Mouse (Mus musculus): ENCODE measurements around the gene Rps6ka2. TPM values are rescaled to one million over a fixed set of nuclear protein-coding genes. Genes with fewer than 3 reads are reported as not detected.
A peak's percentile ranks its signal among the peaks of the same experiment; 100 is the strongest.

Rps6ka2 gene
- polyA plus RNA-seq, 1 experiment from 2014 or later = 30.9 TPM

GRCm38 (mm10) chr17:7146479-7146878 is 23.4 kb upstream of the Rps6ka2 start:
- Histone ChIP-seq H3K27ac (replicated peaks) (no peak overlapping the region), H3K9ac (replicated peaks) (no peak overlapping the region), H3K36me3 (no peaks in the 10 kb centered on the region), H3K4me1 (no peaks in the 10 kb centered on the region), H3K4me2 (replicated peaks) (no peak overlapping the region), H3K4me3 (no peak overlapping the region), H3K27me3 (no peaks in the 10 kb centered on the region; the same call in 1 of the 2 replicates), H3K9me3 (no peaks in the 10 kb centered on the region)
- 89% methylated on average over 7 of the region's 7 CpGs for WGBS
- no peak for ATAC-seq (ENCODE audit: low FRiP score, low read depth)

- Histone ChIP-seq H3K27ac (replicated peaks) (no peak overlapping the region), H3K4me2 (replicated peaks) (no peak overlapping the region), H3K27me3 (no peaks in the 10 kb centered on the region), H3K4me3 (no peak overlapping the region), H3K36me3 (no peaks in the 10 kb centered on the region), H3K9me3 (no peaks in the 10 kb centered on the region), H3K4me1 (no peaks in the 10 kb centered on the region), H3K9ac (replicated peaks) (no peak overlapping the region)
- 68% methylated on average over 12 of the region's 12 CpGs for WGBS
- no peak for ATAC-seq (ENCODE audit: low FRiP score, low read depth)
Measured at GRCm38 (mm10) chr17:7147920-7148321, 22.0 kb upstream of the Rps6ka2 start.

- H3K27ac ChIP-seq (replicated peaks) = no peak overlapping the region
- no peak overlapping the region for H3K4me3 ChIP-seq
- no peak for ATAC-seq (ENCODE audit: low FRiP score, low read depth)
- WGBS = 91% methylated on average over 11 of the region's 11 CpGs
- no peak overlapping the region for H3K4me2 ChIP-seq (replicated peaks)
- no peak overlapping the region for H3K9ac ChIP-seq (replicated peaks)
- no peaks in the 10 kb centered on the region for H3K27me3 ChIP-seq
- no peaks in the 10 kb centered on the region for H3K4me1 ChIP-seq
- no peaks in the 10 kb centered on the region for H3K9me3 ChIP-seq
- no peaks in the 10 kb centered on the region for H3K36me3 ChIP-seq
Measured at GRCm38 (mm10) chr17:7149328-7150195, 20.4 kb upstream of the Rps6ka2 start.

GRCm38 (mm10) chr17:7151446-7152100 is 18.3 kb upstream of the Rps6ka2 start:
- Histone ChIP-seq H3K4me2 (replicated peaks) (no peak overlapping the region), H3K4me3 (no peak overlapping the region), H3K9me3 (no peaks in the 10 kb centered on the region), H3K9ac (replicated peaks) (no peak overlapping the region), H3K4me1 (no peaks in the 10 kb centered on the region; the same call in 1 of the 2 replicates), H3K36me3 (no peaks in the 10 kb centered on the region), H3K27me3 (no peaks in the 10 kb centered on the region), H3K27ac (replicated peaks) (no peak overlapping the region)
- 85% methylated on average over 6 of the region's 6 CpGs for WGBS
- no peak for ATAC-seq (ENCODE audit: low FRiP score, low read depth)

- Histone ChIP-seq H3K4me3 (no peak overlapping the region), H3K36me3 (no peaks in the 10 kb centered on the region), H3K9ac (replicated peaks) (no peak overlapping the region), H3K4me1 (peaks cover 4% of the 10 kb centered on the region), H3K27me3 (no peaks in the 10 kb centered on the region), H3K9me3 (no peaks in the 10 kb centered on the region), H3K27ac (replicated peaks) (no peak overlapping the region), H3K4me2 (replicated peaks) (no peak overlapping the region)
- ATAC-seq (ENCODE audit: low FRiP score, low read depth) = no peak
- WGBS = 89% methylated on average over 7 of the region's 7 CpGs
Measured at GRCm38 (mm10) chr17:7152662-7153061, 17.3 kb upstream of the Rps6ka2 start.

GRCm38 (mm10) chr17:7163955-7164354 is 6.0 kb upstream of the Rps6ka2 start:
- WGBS = 75% methylated on average over 3 of the region's 3 CpGs
- H3K4me1 ChIP-seq = peaks cover 8% of the 10 kb centered on the region
- no peaks in the 10 kb centered on the region for H3K9me3 ChIP-seq
- H3K4me3 ChIP-seq = no peak overlapping the region
- H3K9ac ChIP-seq (replicated peaks) = no peak overlapping the region
- no peak for ATAC-seq (ENCODE audit: low FRiP score, low read depth)
- no peak overlapping the region for H3K27ac ChIP-seq (replicated peaks)
- no peaks in the 10 kb centered on the region for H3K36me3 ChIP-seq
- no peak overlapping the region for H3K4me2 ChIP-seq (replicated peaks)
- H3K27me3 ChIP-seq = no peaks in the 10 kb centered on the region

GRCm38 (mm10) chr17:7165524-7165923 is 4.4 kb upstream of the Rps6ka2 start:
- H3K9ac ChIP-seq (replicated peaks) = no peak overlapping the region
- H3K4me2 ChIP-seq (replicated peaks) = no peak overlapping the region
- H3K27me3 ChIP-seq = no peaks in the 10 kb centered on the region
- WGBS = 94% methylated on average over 7 of the region's 7 CpGs
- no peak overlapping the region for H3K27ac ChIP-seq (replicated peaks)
- no peak for ATAC-seq (ENCODE audit: low FRiP score, low read depth)
- peaks cover 14% of the 10 kb centered on the region for H3K4me1 ChIP-seq
- H3K9me3 ChIP-seq = no peaks in the 10 kb centered on the region
- no peak overlapping the region for H3K4me3 ChIP-seq
- no peaks in the 10 kb centered on the region for H3K36me3 ChIP-seq

- Histone ChIP-seq H3K27me3 (no peaks in the 10 kb centered on the region), H3K27ac (replicated peaks) (peak overlapping the region; percentile 95), H3K4me1 (peaks cover 28% of the 10 kb centered on the region), H3K4me3 (peak overlapping the region; percentile 82), H3K9ac (replicated peaks) (peak overlapping the region; percentile 41), H3K4me2 (replicated peaks) (peak overlapping the region; percentile 80), H3K9me3 (no peaks in the 10 kb centered on the region), H3K36me3 (no peaks in the 10 kb centered on the region)
- WGBS = 11% methylated on average over 15 of the region's 15 CpGs
- ATAC-seq (ENCODE audit: low FRiP score, low read depth) = peak; percentile 59
Measured at GRCm38 (mm10) chr17:7168961-7169626, 821 bp upstream of the Rps6ka2 start.

- H3K4me1 ChIP-seq = peaks cover 28% of the 10 kb centered on the region
- no peaks in the 10 kb centered on the region for H3K9me3 ChIP-seq
- peak overlapping the region; percentile 80 for H3K4me2 ChIP-seq (replicated peaks)
- no peak; the same call in 1 of the 2 replicates for ATAC-seq (ENCODE audit: low FRiP score, low read depth)
- peak overlapping the region; percentile 82 for H3K4me3 ChIP-seq
- H3K27ac ChIP-seq (replicated peaks) = peak overlapping the region; percentile 87
- 2% methylated on average over 43 of the region's 43 CpGs for WGBS
- H3K9ac ChIP-seq (replicated peaks) = peak overlapping the region; percentile 80
- no peaks in the 10 kb centered on the region for H3K27me3 ChIP-seq
- H3K36me3 ChIP-seq = no peaks in the 10 kb centered on the region
Measured at GRCm38 (mm10) chr17:7170304-7171295, 685 bp downstream of the Rps6ka2 start.

GRCm38 (mm10) chr17:7173331-7174028 is 3.6 kb downstream of the Rps6ka2 start:
- no peaks in the 10 kb centered on the region for H3K36me3 ChIP-seq
- no peak overlapping the region for H3K4me2 ChIP-seq (replicated peaks)
- H3K27me3 ChIP-seq = no peaks in the 10 kb centered on the region
- WGBS = 67% methylated on average over 15 of the region's 15 CpGs
- H3K27ac ChIP-seq (replicated peaks) = no peak overlapping the region
- no peak for ATAC-seq (ENCODE audit: low FRiP score, low read depth)
- H3K4me1 ChIP-seq = peaks cover 30% of the 10 kb centered on the region
- H3K4me3 ChIP-seq = no peak overlapping the region
- no peaks in the 10 kb centered on the region for H3K9me3 ChIP-seq
- no peak overlapping the region for H3K9ac ChIP-seq (replicated peaks)

- Histone ChIP-seq H3K4me3 (no peak overlapping the region), H3K9ac (replicated peaks) (no peak overlapping the region), H3K27ac (replicated peaks) (no peak overlapping the region), H3K27me3 (no peaks in the 10 kb centered on the region), H3K36me3 (no peaks in the 10 kb centered on the region), H3K4me2 (replicated peaks) (no peak overlapping the region), H3K9me3 (no peaks in the 10 kb centered on the region), H3K4me1 (peaks cover 24% of the 10 kb centered on the region)
- ATAC-seq (ENCODE audit: low FRiP score, low read depth) = no peak
- WGBS = 97% methylated on average over 1 of the region's 1 CpGs
Measured at GRCm38 (mm10) chr17:7175293-7175692, 5.4 kb downstream of the Rps6ka2 start.
